Comparison of ENCODE assay signal across 22 mouse cellular contexts in the genomic region with DNA sequence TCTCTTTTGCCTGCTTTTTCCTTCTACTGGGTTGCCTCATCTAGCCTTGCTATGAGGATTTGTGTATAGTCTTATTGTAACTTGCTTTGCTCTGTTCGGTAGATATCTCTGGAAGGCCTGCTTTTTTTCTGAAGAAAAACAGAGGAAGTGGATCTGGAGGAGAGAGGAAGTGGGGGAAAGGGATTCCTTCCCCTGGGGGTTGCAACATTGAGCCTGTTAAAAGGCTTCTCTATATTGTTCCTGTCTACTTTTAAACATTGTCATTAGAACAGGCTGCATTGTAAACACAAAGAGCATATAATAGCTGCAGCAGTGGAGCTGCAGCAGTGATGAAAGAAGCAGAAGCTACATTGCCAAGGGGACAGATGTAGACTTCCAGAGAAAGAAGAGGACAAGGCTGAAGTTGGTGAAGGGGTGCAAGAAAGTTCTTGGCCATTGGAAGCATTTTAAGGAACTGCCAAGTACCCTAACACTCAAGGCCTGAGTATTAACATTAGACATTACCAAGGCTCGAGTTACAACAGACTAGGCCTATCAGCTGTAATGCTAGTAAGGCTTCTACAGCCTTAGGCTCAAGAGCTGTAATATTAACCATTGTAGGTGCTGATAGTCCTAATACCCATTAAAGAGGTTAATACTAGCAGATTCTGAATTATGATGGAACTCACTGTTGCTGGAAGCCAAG.
"Had no signal": no experiment of that assay in that cellular context is flagged by ENCODE, and none has a peak within 500 bp of the region (broad histone marks: within the 10 kb centered on the region; RNA-seq: fewer than 3 reads in every experiment).

No protein-coding gene starts in this region.

- H3K4me2 ChIP-seq: limb, embryonic 13.5 days; liver, embryonic 12.5 days; liver, embryonic 15.5 days; lung, embryonic 15.5 days; midbrain, embryonic 12.5 days; midbrain, embryonic 15.5 days; neural tube, embryonic 12.5 days; neural tube, embryonic 15.5 days; stomach, embryonic 15.5 days had no signal

- ATAC-seq: liver, embryonic 12.5 days; midbrain, embryonic 15.5 days had no signal

- H3K27ac ChIP-seq: kidney, postnatal 0 days; layer of hippocampus, adult 2 months; limb, embryonic 10.5 days; limb, embryonic 13.5 days; liver, embryonic 12.5 days; liver, embryonic 15.5 days; lung, embryonic 15.5 days; midbrain, embryonic 12.5 days; midbrain, embryonic 15.5 days; neural tube, embryonic 12.5 days; neural tube, embryonic 15.5 days; stomach, embryonic 15.5 days had no signal

- DNase-seq: kidney, adult 18-20 months; kidney, adult 9 months; kidney, postnatal 25 days; layer of hippocampus, adult 9-11 months; liver; lung, adult 18-20 months; right cerebral cortex, adult 18-20 months; right cerebral cortex, postnatal 14 days; right cerebral cortex, postnatal 4 days; thymus, postnatal 25 days had no signal

- H3K27me3 ChIP-seq: limb, embryonic 13.5 days; liver, embryonic 12.5 days; liver, embryonic 15.5 days; lung, embryonic 15.5 days; midbrain, embryonic 12.5 days; midbrain, embryonic 15.5 days; neural tube, embryonic 12.5 days; neural tube, embryonic 15.5 days; stomach, embryonic 15.5 days had no signal

- H3K36me3 ChIP-seq: limb, embryonic 10.5 days; limb, embryonic 13.5 days; liver, embryonic 12.5 days; liver, embryonic 15.5 days; lung, embryonic 15.5 days; midbrain, embryonic 12.5 days; midbrain, embryonic 15.5 days; neural tube, embryonic 12.5 days; neural tube, embryonic 15.5 days; stomach, embryonic 15.5 days had no signal

- H3K9me3 ChIP-seq: limb, embryonic 10.5 days; limb, embryonic 13.5 days; liver, embryonic 12.5 days; liver, embryonic 15.5 days; lung, embryonic 15.5 days; midbrain, embryonic 12.5 days; midbrain, embryonic 15.5 days; neural tube, embryonic 12.5 days; neural tube, embryonic 15.5 days; stomach, embryonic 15.5 days had no signal

- H3K4me3 ChIP-seq: layer of hippocampus, adult 2 months; limb, embryonic 10.5 days; limb, embryonic 13.5 days; liver, embryonic 12.5 days; liver, embryonic 15.5 days; lung, embryonic 15.5 days; midbrain, embryonic 12.5 days; midbrain, embryonic 15.5 days; neural tube, embryonic 12.5 days; neural tube, embryonic 15.5 days; stomach, embryonic 15.5 days had no signal

- H3K4me1 ChIP-seq: limb, embryonic 10.5 days; limb, embryonic 13.5 days; liver, embryonic 12.5 days; liver, embryonic 15.5 days; lung, embryonic 15.5 days; midbrain, embryonic 12.5 days; midbrain, embryonic 15.5 days; neural tube, embryonic 12.5 days; neural tube, embryonic 15.5 days; stomach, embryonic 15.5 days had no signal

- H3K9ac ChIP-seq: limb, embryonic 13.5 days; liver, embryonic 12.5 days; liver, embryonic 15.5 days; lung, embryonic 15.5 days; midbrain, embryonic 12.5 days; midbrain, embryonic 15.5 days; neural tube, embryonic 12.5 days; neural tube, embryonic 15.5 days; stomach, embryonic 15.5 days had no signal
